Mouse (Mus musculus) limb, embryonic 11.5 days (tissue): ENCODE data around the gene Slc26a8. TPM values are rescaled to one million over a fixed set of nuclear protein-coding genes. Genes with fewer than 3 reads are reported as not detected.

Experiments
- ATAC-seq: fragments of 200-750 bp; cut with Nextera tagmentation; 2 replicates; pipeline ENCODE4 v1.8.0; 2017; ENCODE audit warnings: low read depth; ENCODE audit not compliant: insufficient number of reproducible peaks, low FRiP score, low TSS enrichment
- DNase-seq: peaks from one replicate; pipeline ENCODE4 v3.0.0-alpha.2; 2015; ENCODE audit warnings: low spot score
- H3K27ac ChIP-seq: fragments of 300-500 bp; sonication (generic); replicated peaks from 2 replicates; pipeline ENCODE4 v1.5.1; 2014; ENCODE audit warnings: low read depth, mild to moderate bottlenecking, low read length
- H3K27me3 ChIP-seq: fragments of 300-500 bp; sonication (generic); 2 replicates; pipeline ENCODE4 v1.6.1; 2014; ENCODE audit warnings: mild to moderate bottlenecking, low read length, mixed read lengths; ENCODE audit not compliant: control insufficient read depth, insufficient read depth
- H3K36me3 ChIP-seq: fragments of 300-500 bp; sonication (generic); 2 replicates; pipeline ENCODE4 v1.6.1; 2014; ENCODE audit warnings: mild to moderate bottlenecking, low read length, moderate library complexity, mixed read lengths; ENCODE audit not compliant: control insufficient read depth, insufficient read depth
- H3K4me1 ChIP-seq: fragments of 300-500 bp; sonication (generic); 2 replicates; pipeline ENCODE4 v1.6.1; 2014; ENCODE audit warnings: low read length, mixed read lengths; ENCODE audit not compliant: control insufficient read depth, insufficient read depth
- H3K4me2 ChIP-seq: fragments of 300-500 bp; sonication (generic); 2 replicates; pipeline ENCODE4 v1.6.1; 2014; ENCODE audit warnings: low read depth, mild to moderate bottlenecking, moderate library complexity; ENCODE audit not compliant: severe bottlenecking
- H3K4me3 ChIP-seq: fragments of 300-500 bp; sonication (generic); 2 replicates; pipeline ENCODE4 v1.5.1; 2014; ENCODE audit warnings: low read depth, low read length
- H3K9ac ChIP-seq: fragments of 300-500 bp; sonication (generic); 2 replicates; pipeline ENCODE4 v1.6.1; 2014; ENCODE audit warnings: mild to moderate bottlenecking, low read length
- H3K9me3 ChIP-seq: fragments of 300-500 bp; sonication (generic); 2 replicates; pipeline ENCODE4 v1.6.1; 2016; ENCODE audit warnings: low read length; ENCODE audit not compliant: control insufficient read depth
- WGBS: fragments of 180-500 bp; shearing (Covaris S2); extraction: QIAGEN DNeasy Blood & Tissue Kit; methylation state at CpG from one replicate; pipeline ENCODE4 v1.1.7; 2014; 5-methylcytosine and 5-hydroxymethylcytosine counted together
- polyA plus RNA-seq: library from polyadenylated mRNA; unstranded; fragments of >200 nt; fragmentation: Nextera tagmentation; extraction: Ambion mirVana; gene quantifications from 2 replicates; pipeline ENCODE4 v1.2.1, GENCODE M21; 2014

Gene Slc26a8
- polyA plus RNA-seq, 1 experiment from 2014 or later, result 0.61 TPM

DNA sequence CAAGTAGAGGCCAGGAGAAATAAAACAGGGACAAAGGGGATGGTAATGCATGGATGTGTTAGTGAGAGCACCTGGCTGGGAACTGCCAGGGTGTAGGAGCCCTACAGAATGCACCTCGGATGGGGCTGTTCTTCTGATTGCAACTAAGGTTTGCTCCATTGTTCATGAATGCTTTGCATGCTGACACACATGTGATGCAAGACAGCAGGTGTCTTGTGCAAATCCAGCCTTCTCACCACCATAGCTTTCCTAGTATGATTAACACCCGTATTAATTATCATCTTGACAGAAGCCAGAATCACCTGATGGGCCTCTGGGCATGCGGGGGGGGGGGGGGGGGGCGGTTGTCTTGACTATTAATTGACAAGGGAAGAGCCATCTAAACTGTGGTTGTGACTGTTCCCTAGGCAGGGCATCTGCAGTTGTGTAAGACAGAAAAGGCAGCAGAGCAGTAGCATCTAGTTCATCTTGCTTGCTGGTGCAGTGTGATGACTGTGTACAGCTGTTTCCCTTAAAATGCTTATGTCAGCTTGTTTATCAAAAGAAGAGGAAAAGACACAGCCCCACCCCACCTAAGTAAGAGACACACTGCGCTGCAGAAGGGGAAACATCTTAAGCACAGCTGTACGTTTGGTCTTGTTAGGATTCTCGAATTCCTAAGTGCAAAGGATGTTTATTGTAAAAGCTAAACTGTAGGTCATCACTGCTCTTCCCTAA is 26.0 kb upstream of the Slc26a8 start:
- H3K4me2 ChIP-seq, result no peak overlapping the region
- ATAC-seq (no peak), DNase-seq (no peak)
- no peak overlapping the region for H3K4me3 ChIP-seq
- H3K36me3 ChIP-seq, result peaks cover 8% of the 10 kb centered on the region; the same call in 1 of the 2 replicates
- H3K4me1 ChIP-seq, result peaks cover 4% of the 10 kb centered on the region
- H3K9ac ChIP-seq, result no peak overlapping the region
- H3K9me3 ChIP-seq, result no peaks in the 10 kb centered on the region
- H3K27ac ChIP-seq, result no peak overlapping the region
- WGBS, result 80% methylated on average over 7 of the region's 7 CpGs
- no peaks in the 10 kb centered on the region for H3K27me3 ChIP-seq

DNA sequence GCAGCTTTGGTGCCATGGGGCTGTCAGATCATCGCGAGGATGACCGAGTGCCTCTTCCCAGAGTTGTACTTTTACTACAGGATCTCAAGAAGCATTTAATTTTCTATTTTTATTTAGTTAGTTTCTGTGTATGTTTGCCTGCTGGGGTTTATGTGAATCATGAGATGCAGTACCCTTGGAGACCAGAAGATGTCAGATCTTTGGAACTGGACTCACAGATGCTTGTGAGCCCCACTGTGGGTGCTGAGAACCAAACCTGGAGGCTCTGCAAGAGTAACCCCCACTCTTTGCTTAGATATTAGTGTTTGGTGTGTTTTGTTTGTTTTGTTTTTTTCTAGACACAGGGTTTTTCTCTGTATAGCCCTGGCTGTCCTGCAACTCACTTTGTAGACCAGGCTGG is 24.0 kb upstream of the Slc26a8 start:
- Histone ChIP-seq H3K4me3 (no peak overlapping the region), H3K27ac (no peak overlapping the region), H3K27me3 (no peaks in the 10 kb centered on the region), H3K36me3 (peaks cover 5% of the 10 kb centered on the region; the same call in 1 of the 2 replicates), H3K9ac (no peak overlapping the region), H3K9me3 (no peaks in the 10 kb centered on the region), H3K4me2 (no peak overlapping the region), H3K4me1 (peaks cover 7% of the 10 kb centered on the region)
- ATAC-seq (no peak), DNase-seq (no peak)
- 94% methylated on average over 3 of the region's 3 CpGs for WGBS

DNA sequence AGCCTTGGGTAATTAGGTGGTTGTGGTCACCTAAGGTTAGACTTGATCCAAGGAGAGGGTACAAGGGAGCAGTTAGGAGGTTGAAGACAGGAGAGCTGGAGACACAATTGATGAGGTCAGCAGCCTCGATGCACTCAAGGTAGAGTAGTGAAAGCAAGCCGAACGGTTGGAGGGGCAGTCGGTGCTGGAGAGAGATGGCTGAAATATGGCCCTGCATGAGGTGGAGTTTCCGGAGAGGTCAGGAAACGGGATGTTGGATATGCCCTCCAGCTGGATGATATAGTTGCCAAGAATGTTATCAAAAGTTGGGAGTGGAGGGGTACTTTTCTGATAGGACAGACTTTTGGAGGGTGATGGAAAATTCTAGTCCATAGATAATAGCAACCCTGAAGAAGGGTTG is 22.3 kb upstream of the Slc26a8 start:
- WGBS, result 88% methylated on average over 6 of the region's 6 CpGs
- ATAC-seq (no peak), DNase-seq (no peak)
- Histone ChIP-seq H3K9me3 (no peaks in the 10 kb centered on the region), H3K9ac (no peak overlapping the region), H3K27ac (no peak overlapping the region), H3K4me3 (no peak overlapping the region), H3K4me2 (no peak overlapping the region), H3K36me3 (peaks cover 5% of the 10 kb centered on the region; the same call in 1 of the 2 replicates), H3K27me3 (no peaks in the 10 kb centered on the region), H3K4me1 (peaks cover 5% of the 10 kb centered on the region)

DNA sequence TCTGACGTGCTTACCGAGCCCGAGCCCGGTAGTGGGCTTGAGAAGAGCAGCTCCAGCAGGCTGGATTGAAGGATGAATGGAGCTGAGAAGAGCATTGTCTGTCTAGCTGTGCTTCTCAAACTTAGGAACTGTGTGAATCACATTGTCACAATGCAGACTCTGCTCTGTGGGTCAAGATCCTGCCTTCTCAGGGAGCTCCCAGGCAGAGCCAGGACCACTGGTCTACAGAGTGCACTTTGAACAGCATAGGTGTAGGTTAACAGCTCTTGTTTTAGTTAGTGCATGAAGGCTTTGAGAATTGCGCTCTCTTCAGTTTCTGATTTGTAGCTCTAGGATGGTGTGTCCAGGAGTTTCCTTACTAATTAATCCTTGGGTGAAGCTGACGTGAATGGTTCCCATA is 21.2 kb upstream of the Slc26a8 start:
- Histone ChIP-seq H3K9me3 (no peaks in the 10 kb centered on the region), H3K27ac (no peak overlapping the region), H3K9ac (no peak overlapping the region), H3K36me3 (peaks cover 5% of the 10 kb centered on the region; the same call in 1 of the 2 replicates), H3K4me3 (no peak overlapping the region), H3K27me3 (no peaks in the 10 kb centered on the region), H3K4me1 (0 out of 2 replicates have a peak, but pooled peaks cover 7% of the 10 kb centered on the region), H3K4me2 (no peak overlapping the region)
- DNase-seq (no peak), ATAC-seq (no peak)
- 90% methylated on average over 6 of the region's 6 CpGs for WGBS

DNA sequence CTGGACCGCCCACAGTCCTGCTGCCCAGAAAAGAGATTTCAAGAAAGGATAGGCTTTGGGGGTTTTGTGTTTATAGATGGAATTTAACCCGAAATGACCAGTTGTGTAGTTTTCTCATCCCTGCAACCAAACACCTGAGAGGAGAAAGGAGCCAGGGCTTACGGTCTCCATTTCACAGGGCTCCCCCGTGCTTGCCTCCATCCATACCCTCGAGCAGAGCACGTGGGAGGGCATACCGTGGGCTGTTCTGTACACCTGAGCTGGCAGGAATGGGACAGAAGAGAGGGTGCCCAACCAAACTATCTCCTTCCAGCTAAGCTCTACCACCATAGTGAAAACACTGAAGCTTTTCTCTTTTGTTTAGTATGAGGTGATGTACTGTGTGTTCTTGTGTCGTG is 20.3 kb upstream of the Slc26a8 start:
- Histone ChIP-seq H3K4me2 (no peak overlapping the region), H3K27ac (no peak overlapping the region), H3K9ac (no peak overlapping the region), H3K9me3 (no peaks in the 10 kb centered on the region), H3K27me3 (no peaks in the 10 kb centered on the region), H3K36me3 (peaks cover 5% of the 10 kb centered on the region; the same call in 1 of the 2 replicates), H3K4me3 (no peak overlapping the region), H3K4me1 (0 out of 2 replicates have a peak, but pooled peaks cover 7% of the 10 kb centered on the region)
- DNase-seq, result no peak
- 90% methylated on average over 8 of the region's 8 CpGs for WGBS
- ATAC-seq, result no peak

DNA sequence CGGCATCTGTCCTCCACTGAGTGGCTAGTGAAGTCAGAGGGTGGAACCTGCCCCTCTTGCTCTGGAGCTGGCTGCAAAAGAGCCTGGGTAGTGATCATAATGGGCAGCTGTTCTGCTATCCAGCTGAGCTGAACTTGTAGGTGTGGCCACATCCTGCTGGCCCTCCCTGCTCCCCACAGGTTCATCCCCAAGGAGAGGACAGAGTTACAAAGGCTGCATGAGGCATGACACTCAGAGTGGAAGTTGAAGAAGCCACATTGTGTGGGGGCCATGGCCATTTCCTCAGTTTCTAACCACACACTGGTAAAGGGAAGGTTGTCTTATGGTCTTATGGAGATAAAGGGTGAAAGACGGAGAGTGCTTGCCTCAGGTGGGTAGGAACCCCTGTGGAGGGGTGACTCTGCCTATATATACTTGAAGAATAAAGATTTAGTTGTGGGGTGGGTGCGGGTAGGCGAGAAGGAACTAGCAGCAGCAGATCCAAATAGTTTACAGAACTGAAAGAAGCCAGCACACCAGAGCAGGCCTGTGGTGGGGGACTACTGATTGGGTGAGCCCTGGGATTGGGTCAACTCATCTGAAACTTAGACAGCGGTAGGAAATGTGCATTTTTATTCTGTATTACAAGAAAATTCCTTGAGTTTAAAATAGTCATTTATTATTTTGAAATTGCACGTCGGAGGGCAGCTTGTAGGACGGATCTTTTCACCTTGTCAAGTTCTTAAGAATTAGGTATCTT is 19.7 kb upstream of the Slc26a8 start:
- Histone ChIP-seq H3K27ac (no peak overlapping the region), H3K4me1 (0 out of 2 replicates have a peak, but pooled peaks cover 7% of the 10 kb centered on the region), H3K27me3 (no peaks in the 10 kb centered on the region), H3K9ac (no peak overlapping the region), H3K36me3 (peaks cover 5% of the 10 kb centered on the region; the same call in 1 of the 2 replicates), H3K4me3 (no peak overlapping the region), H3K4me2 (no peak overlapping the region), H3K9me3 (no peaks in the 10 kb centered on the region)
- no peak for DNase-seq
- 85% methylated on average over 8 of the region's 8 CpGs for WGBS
- ATAC-seq, result no peak

GRCm38 (mm10) chr17:28708989-28709388 is 19.0 kb upstream of the Slc26a8 start:
- Histone ChIP-seq H3K4me1 (0 out of 2 replicates have a peak, but pooled peaks cover 7% of the 10 kb centered on the region), H3K4me3 (no peak overlapping the region), H3K27ac (no peak overlapping the region), H3K27me3 (no peaks in the 10 kb centered on the region), H3K9me3 (no peaks in the 10 kb centered on the region), H3K9ac (no peak overlapping the region), H3K4me2 (no peak overlapping the region), H3K36me3 (peaks cover under 1% of the 10 kb centered on the region; the same call in 1 of the 2 replicates)
- DNase-seq (no peak), ATAC-seq (no peak)
- WGBS, result 60% methylated on average over 2 of the region's 2 CpGs

GRCm38 (mm10) chr17:28707816-28708215 is 17.8 kb upstream of the Slc26a8 start:
- WGBS, result 94% methylated on average over 2 of the region's 2 CpGs
- no peak overlapping the region for H3K4me2 ChIP-seq
- H3K4me3 ChIP-seq, result no peak overlapping the region
- no peaks in the 10 kb centered on the region for H3K9me3 ChIP-seq
- no peaks in the 10 kb centered on the region for H3K36me3 ChIP-seq
- H3K27me3 ChIP-seq, result no peaks in the 10 kb centered on the region
- H3K9ac ChIP-seq, result no peak overlapping the region
- ATAC-seq (no peak), DNase-seq (no peak)
- H3K4me1 ChIP-seq, result 0 out of 2 replicates have a peak, but pooled peaks cover 7% of the 10 kb centered on the region
- H3K27ac ChIP-seq, result no peak overlapping the region
